Mouse (Mus musculus) T-helper 1 cell (primary cell): Measurements from ENCODE around the gene Anks1b.

Source experiments
- in situ Hi-C: fragments of 300-600 bp; cut with MboI, MseI; formaldehyde crosslinking; loops from one replicate; pipeline ENCODE4 v1.15.1; 2025; ENCODE audit warnings: high pct_unique_total_duplicates

Anks1b gene

GRCm38 (mm10) chr10:90369015-90369414, 495.7 kb downstream of the Anks1b start:
- in situ Hi-C loops, result no loop called here

- in situ Hi-C loops, result no loop called here
Measured at GRCm38 (mm10) chr10:90370751-90371150, 497.4 kb downstream of the Anks1b start.

GRCm38 (mm10) chr10:90373469-90373868, 500.2 kb downstream of the Anks1b start:
- in situ Hi-C loops, result no loop called here

- in situ Hi-C loops, result no loop called here
Measured at GRCm38 (mm10) chr10:90376605-90377004, 503.3 kb downstream of the Anks1b start.

- in situ Hi-C loops, result no loop called here
Measured at GRCm38 (mm10) chr10:90380062-90380461, 506.8 kb downstream of the Anks1b start.

- in situ Hi-C loops, result no loop called here
Measured at GRCm38 (mm10) chr10:90380704-90381339, 507.5 kb downstream of the Anks1b start.

GRCm38 (mm10) chr10:90400382-90400781, 527.1 kb downstream of the Anks1b start:
- in situ Hi-C loops, result no loop called here

- in situ Hi-C loops, result no loop called here
Measured at GRCm38 (mm10) chr10:90408484-90408883, 535.2 kb downstream of the Anks1b start.

GRCm38 (mm10) chr10:90431527-90431926, 558.2 kb downstream of the Anks1b start:
- in situ Hi-C loops, result no loop called here

- in situ Hi-C loops, result no loop called here
Measured at GRCm38 (mm10) chr10:90431974-90432373, 558.7 kb downstream of the Anks1b start.

- in situ Hi-C loops, result no loop called here
Measured at GRCm38 (mm10) chr10:90432479-90432878, 559.2 kb downstream of the Anks1b start.

- in situ Hi-C loops, result no loop called here
Measured at GRCm38 (mm10) chr10:90441036-90441435, 567.7 kb downstream of the Anks1b start.

- in situ Hi-C loops, result no loop called here
Measured at GRCm38 (mm10) chr10:90441656-90442055, 568.3 kb downstream of the Anks1b start.

- in situ Hi-C loops, result no loop called here
Measured at GRCm38 (mm10) chr10:90464906-90465305, 591.6 kb downstream of the Anks1b start.

GRCm38 (mm10) chr10:90465426-90465825, 592.1 kb downstream of the Anks1b start:
- in situ Hi-C loops, result no loop called here

- in situ Hi-C loops, result no loop called here
Measured at GRCm38 (mm10) chr10:90467546-90467945, 594.2 kb downstream of the Anks1b start.

- in situ Hi-C loops, result no loop called here
Measured at GRCm38 (mm10) chr10:90493436-90493835, 620.1 kb downstream of the Anks1b start.

- in situ Hi-C loops, result no loop called here
Measured at GRCm38 (mm10) chr10:90493996-90494642, 620.8 kb downstream of the Anks1b start.

GRCm38 (mm10) chr10:90494981-90495516, 621.7 kb downstream of the Anks1b start:
- in situ Hi-C loops, result no loop called here

- in situ Hi-C loops, result no loop called here
Measured at GRCm38 (mm10) chr10:90507561-90507960, 634.3 kb downstream of the Anks1b start.

- in situ Hi-C loops, result no loop called here
Measured at GRCm38 (mm10) chr10:90512801-90513200, 639.5 kb downstream of the Anks1b start.

- in situ Hi-C loops, result no loop called here
Measured at GRCm38 (mm10) chr10:90531813-90532212, 658.5 kb downstream of the Anks1b start.

GRCm38 (mm10) chr10:90535370-90535769, 662.1 kb downstream of the Anks1b start:
- in situ Hi-C loops, result no loop called here
